Mouse (Mus musculus): ENCODE measurements at regions not wholly inside any gene's neighbourhood (a gene's known extent, or its start where the extent isn't known, plus 50 kb on each side); places are given as distances from the start of the nearest gene placed in this dataset.
A peak's percentile ranks its signal among the peaks of the same experiment; 100 is the strongest.
"Not testable (repeated sequence)": the region's sequence is repeated elsewhere in the genome, so short reads cannot be mapped to it uniquely, and the experiment has no call there.

GRCm38 (mm10) chr10:119146342-119146741, 93.5 kb downstream of the Cand1 start:
- DNase-seq (ENCODE audit: low spot score in 2 of 2) = no peak

DNA sequence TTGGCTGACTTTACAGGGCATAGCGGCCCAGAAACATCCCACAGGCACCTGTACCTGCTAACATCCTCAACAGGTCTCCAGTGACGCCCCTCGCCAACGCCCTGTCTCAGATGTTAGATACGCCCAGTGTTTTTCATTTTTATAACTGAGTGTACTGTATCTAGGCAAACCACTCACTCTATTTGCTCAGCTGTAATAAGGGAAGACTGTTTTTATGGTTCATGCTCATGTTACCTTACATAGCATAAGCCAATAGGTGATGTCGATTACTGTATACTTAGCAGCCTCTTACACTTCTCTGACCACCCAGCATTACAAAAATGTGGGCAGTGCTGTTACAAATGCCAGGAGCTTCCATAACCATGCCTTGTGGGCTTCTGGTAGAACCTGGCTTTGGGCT, 97.0 kb downstream of the Cand1 start:
- DNase-seq (ENCODE audit: low spot score in 2 of 2) = no peak

- DNase-seq (ENCODE audit: low spot score in 2 of 2) = peak in 1 of 2 experiments; percentile 17
Observed at GRCm38 (mm10) chr10:119142307-119142706, 97.5 kb downstream of the Cand1 start.

GRCm38 (mm10) chr10:119138237-119138636, 101.6 kb downstream of the Cand1 start:
- DNase-seq (ENCODE audit: low spot score in 2 of 2) = no peak

DNA sequence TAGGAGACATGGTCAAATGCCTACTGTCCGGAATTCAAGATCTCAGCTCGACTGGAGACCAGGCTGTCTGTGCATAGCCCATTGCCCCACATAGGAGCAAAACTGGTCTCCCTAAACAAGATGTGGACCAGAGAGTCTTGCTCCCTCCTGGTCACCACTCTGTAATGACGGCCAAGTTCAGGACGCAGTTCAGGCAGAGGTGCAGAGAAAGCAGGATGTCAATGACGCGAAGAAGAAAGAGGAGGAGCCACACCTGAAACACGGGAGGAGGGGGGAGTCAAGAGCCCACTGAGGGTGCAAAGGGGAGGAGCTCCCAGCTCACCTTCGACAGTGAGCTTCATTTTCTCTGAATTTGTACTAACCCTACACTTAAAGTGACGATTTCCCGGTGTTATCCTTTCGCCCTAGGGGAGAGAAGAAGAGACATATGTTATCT, 104.3 kb downstream of the Cand1 start:
- no peak for DNase-seq (ENCODE audit: low spot score in 2 of 2)

DNA sequence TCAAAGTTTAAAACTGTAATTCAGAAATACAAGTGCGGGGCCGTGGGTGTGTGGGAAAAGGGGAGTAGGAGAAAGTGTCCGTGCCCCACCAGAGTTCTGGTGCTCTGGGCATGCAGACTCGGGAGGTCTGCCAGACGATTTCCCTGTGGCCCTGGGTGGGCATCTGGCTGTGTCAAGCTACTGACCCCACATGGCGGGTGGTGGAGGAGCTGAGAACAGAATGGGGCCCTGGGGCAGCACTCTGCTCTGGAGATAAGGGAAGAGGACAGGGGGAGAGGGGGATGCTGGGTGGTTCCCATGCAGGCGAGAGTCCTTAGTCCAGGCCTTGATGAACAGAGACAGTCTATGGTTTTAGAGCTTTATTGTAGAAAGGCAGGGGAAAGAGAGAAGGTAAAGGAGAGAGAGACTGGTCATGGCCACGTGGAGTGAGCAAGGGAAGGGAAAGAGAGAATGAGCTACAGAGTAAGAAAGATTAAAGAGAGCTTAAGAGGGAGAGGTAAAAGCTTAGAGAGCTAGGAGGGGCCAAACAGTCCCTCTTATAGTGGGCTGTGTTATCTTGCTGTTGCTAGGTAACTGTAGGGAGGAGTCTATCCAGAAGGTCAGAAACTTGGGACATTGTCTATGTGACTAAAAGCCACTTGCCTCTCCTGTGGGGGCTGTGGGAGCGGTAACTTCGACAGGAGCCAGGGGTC, 104.9 kb downstream of the Cand1 start:
- DNase-seq (ENCODE audit: low spot score in 2 of 2) = no peak

DNA sequence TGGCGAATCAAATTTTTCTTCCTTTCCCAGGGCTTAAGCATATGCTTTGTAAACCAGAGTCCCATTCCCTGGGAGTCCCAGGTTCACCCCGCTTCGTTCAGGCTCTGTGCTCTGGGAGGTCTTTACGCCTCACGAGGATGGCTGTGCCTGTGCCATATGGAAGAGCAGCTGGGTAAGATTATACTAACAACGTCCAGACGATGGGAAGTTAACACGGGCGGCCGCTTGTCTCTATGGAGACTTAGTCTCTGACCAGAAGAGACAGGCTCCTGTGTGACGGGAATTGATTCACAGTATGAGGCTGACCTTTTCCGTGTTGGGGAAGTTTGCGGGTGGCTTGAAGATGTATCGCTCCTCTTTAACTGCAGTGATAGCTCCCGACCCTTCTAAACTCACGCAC, 107.9 kb downstream of the Cand1 start:
- no peak for DNase-seq (ENCODE audit: low spot score in 2 of 2)

- DNase-seq (ENCODE audit: low spot score in 2 of 2) = no peak
Observed at GRCm38 (mm10) chr10:119130676-119131075, 109.2 kb downstream of the Cand1 start.

GRCm38 (mm10) chr10:119128035-119128434, 111.8 kb downstream of the Cand1 start:
- DNase-seq (ENCODE audit: low spot score in 2 of 2) = no peak

GRCm38 (mm10) chr10:119123517-119123916, 116.3 kb downstream of the Cand1 start:
- no peak for DNase-seq (ENCODE audit: low spot score in 2 of 2)

DNA sequence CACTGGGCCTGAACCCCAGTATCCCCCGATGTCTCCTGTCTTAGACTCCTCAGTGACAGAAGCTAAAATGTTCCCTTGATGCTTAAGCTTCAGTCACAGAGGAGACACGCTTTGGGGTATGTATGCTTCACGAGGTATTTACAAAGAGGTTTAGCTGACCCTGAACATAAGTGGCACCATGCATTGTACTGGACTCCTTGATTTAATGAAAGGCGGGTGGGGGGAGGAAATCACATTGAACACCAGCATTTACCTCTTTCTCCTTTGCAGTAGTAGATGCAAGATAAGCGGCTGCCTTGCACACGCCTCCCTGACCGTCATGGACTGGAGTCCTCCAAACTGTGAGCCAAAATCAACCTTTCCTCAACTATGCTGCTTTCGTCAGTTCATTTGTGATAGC, 117.5 kb downstream of the Cand1 start:
- DNase-seq (ENCODE audit: low spot score in 2 of 2) = no peak

GRCm38 (mm10) chr10:119121575-119121974, 118.3 kb downstream of the Cand1 start:
- DNase-seq (ENCODE audit: low spot score in 2 of 2) = no peak

- no peak for DNase-seq (ENCODE audit: low spot score in 2 of 2)
Observed at GRCm38 (mm10) chr10:119116843-119117390, 122.9 kb downstream of the Cand1 start.

GRCm38 (mm10) chr10:119115200-119115599, 124.7 kb downstream of the Cand1 start:
- not testable (repeated sequence) for DNase-seq (ENCODE audit: low spot score in 2 of 2)

DNA sequence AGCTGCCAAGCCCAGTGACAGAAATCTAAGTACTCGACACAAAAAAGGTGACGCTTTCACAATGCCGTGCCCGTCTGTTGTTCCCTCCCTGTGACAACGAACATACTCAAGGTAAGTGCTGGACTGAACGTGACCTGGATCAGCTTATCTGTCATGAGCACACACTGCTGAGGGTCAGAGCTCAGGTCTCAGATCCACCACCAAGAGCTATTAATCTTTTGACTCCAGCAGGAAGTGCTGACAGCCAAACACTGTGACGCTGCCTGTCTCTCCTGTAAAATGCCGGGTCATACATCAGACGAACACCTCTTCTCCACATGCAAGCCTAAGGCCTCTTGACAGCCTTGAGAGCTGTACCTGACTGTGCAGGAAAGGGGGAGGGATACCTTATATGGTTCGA, 125.2 kb downstream of the Cand1 start:
- DNase-seq (ENCODE audit: low spot score in 2 of 2) = no peak

DNA sequence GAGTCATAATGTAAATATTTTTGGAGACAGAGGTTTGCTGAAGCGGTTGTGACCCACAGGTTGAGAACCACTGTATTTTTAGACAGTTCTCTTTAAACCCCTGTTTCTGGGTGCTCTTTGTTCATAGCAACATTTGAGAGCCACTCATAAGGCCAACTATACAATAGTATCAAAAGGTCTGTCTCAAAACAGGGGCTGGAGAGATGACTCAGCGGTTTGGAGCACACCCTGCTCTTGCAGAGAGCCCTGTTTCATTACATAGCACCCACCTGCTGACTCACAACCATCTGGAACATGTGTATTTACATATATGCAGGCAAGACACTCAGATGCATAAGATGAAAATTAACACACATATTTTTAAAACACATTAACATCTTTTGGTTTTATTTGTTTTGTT, 128.0 kb downstream of the Cand1 start:
- DNase-seq (ENCODE audit: low spot score in 2 of 2) = peak in 1 of 2 experiments; percentile 29

- no peak for DNase-seq (ENCODE audit: low spot score in 2 of 2)
Observed at GRCm38 (mm10) chr10:119111409-119111808, 128.4 kb downstream of the Cand1 start.

DNA sequence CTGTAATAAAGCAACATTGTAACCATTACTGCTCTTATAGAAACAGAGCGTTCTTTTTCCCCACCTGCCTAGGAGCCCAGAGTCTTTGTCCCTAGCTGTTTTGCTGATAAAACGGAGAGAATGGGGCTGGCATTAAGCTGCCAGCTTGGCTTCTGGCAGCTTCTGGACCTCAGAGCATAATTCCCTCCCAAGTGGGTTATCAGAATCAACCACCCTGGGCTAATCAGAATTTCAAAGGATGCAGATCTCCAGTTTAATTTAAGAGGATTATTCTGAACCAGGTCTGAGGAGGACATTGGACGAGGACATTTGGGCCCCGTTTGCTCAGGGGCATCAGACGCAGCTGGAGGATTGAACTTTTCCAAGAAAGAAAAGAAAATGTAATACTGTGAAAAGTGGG, 129.2 kb downstream of the Cand1 start:
- DNase-seq (ENCODE audit: low spot score in 2 of 2) = no peak

DNA sequence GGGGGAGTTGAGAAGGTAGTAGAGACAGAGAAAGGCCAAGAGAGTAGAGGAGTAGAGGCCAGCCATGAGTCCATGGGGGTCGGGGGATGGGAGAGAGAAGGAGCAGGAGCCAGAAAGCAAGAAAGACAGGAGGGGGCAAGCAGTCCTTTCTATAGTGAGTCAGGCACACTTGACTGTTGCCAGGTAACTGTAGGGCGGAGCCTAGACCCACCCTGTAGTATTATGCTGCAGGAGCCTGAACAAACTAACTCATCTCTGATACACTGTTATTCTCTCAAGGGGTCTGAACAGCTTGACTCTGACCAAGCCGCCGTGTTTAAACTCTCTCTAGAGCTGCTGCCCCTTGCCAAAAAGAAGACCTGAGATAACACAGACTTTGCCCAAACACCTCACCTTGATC, 130.6 kb downstream of the Cand1 start:
- no peak for DNase-seq (ENCODE audit: low spot score in 2 of 2)

DNA sequence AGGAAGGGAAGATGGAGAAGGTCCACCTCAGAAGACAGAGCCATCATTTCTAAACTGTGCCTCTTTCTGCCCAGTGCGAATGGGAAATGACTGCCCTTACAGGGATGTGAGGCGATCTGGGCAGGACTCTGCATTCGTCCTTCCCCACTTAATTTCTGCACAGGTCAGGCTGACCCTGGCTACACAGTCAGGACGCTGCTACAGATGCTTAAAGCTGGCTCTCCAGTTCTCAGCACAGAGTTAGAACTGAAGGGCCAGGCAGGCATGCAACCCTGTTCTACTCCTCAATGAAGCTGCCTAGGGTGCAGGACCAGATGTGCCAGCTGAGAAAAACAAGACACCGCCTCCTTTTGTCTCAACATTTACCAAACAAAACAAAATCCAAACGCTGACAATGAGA, 132.1 kb downstream of the Cand1 start:
- no peak for DNase-seq (ENCODE audit: low spot score in 2 of 2)

DNA sequence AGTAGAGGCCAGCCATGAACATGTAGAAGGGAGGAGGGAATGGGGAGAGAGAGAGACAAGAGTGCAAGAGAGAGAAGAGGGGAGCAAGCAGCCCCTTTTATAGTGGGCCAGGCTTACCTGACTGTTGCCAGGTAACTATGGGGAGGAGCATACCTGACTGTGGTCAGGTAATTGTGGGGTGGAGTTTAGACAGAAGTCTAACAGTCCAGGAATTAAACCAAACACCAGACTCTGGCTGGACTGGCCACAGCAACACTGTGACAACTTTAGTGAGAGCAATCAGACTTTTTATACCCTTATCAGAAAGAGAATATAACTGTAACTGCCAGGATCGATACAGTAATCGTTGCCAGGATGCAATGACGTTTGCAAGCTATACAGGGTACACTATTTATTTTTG, 133.8 kb downstream of the Cand1 start:
- no peak for DNase-seq (ENCODE audit: low spot score in 2 of 2)

GRCm38 (mm10) chr10:119105279-119105881, 134.5 kb downstream of the Cand1 start:
- no peak for DNase-seq (ENCODE audit: low spot score in 2 of 2)

GRCm38 (mm10) chr10:119100511-119100910, 139.3 kb downstream of the Cand1 start:
- DNase-seq (ENCODE audit: low spot score in 2 of 2) = no peak
